Mouse (Mus musculus) spleen, postnatal 0 days (tissue): ENCODE data around the gene Zfp790. TPM values are rescaled to one million over a fixed set of nuclear protein-coding genes. Genes with fewer than 3 reads are reported as not detected.

Source experiments
- microRNA counts: library from miRNA; unstranded; fragments of <30 nt; microRNA quantifications from one replicate; lab custom pipeline; 2015
- polyA plus RNA-seq: library from polyadenylated mRNA; unstranded; fragments of >200 nt; fragmentation: Nextera tagmentation; extraction: Ambion mirVana; gene quantifications from 2 replicates; pipeline ENCODE4 v1.2.1, GENCODE M21; 2015

Gene Zfp790
- polyA plus RNA-seq = 3.5 and 4.7 TPM in 2 replicates

GRCm38 (mm10) chr7:29815910-29816429 is at the start of gene Zfp790:
Gene Zfp790 (plus strand): TSS chr7:29816114.

DNA sequence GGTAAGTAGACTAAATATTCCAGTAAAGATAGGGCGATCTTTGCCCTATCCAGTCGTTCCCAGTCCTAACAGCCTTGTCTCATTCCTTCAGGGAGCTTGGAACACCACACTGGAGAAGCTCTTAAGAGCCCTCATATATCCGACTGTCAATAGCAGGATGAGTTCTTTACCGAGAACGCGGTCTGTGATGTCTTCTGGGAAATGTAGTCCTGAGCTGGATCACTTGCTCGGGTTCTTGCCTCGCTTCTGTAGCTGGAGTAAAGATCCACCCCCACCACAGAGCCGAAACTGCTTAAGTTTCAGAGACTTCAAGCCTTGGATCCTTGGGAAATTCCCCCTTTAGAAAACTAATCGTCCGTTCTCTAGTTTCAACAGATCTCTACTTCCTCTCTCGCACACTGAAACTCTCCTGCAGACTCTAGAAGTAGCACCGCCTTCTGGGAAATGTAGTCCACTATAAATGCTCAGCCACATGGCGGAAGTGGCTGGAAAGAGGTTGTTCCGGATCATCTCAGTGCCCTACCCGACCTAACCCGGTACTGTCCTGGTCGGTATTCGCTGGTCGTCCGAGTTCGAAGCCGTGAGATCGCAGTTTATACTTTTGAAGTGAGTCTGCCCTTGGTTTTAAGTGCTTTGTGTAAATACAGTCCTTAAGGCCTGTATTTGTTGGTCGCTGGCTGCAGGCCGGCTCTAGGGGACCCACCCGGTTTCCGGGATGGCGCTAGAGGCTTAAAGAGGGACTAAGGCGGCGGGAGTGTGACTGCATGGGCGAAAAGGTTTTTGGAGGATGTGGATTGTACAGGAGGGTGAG is 47.6 kb upstream of the Zfp790 start, which contains the start of gene Zfp84:
Gene Zfp84 (plus strand): TSS at position 463 of the 811 bp plus-strand sequence.

GRCm38 (mm10) chr7:29783871-29784551 is 31.9 kb upstream of the Zfp790 start, which contains the start of gene Zfp30:
Gene Zfp30 (plus strand): TSS chr7:29783998.

GRCm38 (mm10) chr7:29853219-29853842 is 37.4 kb downstream of the Zfp790 start, which contains the start of gene Zfp940:
Gene Zfp940 (minus strand): TSS chr7:29853669.

DNA sequence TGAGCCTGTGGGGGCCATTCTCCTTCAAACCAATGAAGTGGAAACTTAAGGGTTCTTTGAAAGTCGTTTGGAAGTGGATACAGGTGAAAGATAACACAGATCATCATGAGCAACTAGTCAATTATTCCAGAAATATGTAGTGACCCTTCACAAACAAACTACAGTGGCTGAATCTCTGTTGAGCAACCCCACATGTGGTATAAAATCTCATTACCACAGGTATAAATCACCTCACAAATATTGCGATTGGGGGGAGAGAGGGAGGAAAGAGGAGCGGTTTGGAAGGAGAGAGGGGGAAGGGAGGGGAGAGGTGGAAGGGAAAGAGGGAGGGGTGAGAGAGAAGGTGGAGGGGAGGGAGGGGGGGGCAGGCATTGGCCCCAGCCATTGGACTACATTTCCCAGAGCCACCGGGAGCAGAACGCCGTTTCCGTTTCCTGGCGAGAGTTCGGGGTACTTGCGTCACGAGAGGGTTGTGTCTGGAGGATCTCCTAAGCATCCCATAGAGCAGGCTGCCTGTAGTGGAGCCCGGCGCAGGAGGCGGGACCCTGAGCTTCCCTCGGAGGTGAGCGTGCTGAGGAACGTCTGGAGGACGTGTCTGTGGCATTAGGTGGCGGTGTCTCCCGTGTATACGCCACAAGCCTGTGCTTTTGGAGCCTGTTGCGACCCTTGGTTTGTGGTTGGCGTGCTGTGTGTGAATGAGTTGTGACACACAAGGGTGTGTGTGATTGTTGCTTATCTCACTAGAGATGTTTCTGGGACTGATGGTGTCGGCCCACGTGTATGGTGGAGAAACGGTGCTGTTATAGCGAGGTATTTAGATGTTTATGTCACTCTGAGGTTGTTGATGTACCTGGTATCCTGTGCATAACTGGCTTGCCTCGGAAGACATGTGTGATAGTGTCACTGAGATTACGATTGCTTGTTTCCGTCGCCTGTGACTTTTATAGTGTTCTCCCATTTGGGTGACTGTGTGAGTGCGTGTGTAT is 43.9 kb downstream of the Zfp790 start, which contains the start of gene Zfp420:
Gene Zfp420 (plus strand): TSS at position 448 of the 986 bp plus-strand sequence.

MicroRNAs within 50 kb of the gene (microRNA counts, 519-probe panel; counts per million panel counts)
- 88.3 counts per million for microRNA mmu-miR-1964 (lab: Ali Mortazavi, UCI)

Other genes starting within 250 kb of the Zfp790 start
- not detected in 2 replicates for gene Catsperg2, start 89.1 kb upstream of the Zfp790 start, polyA plus RNA-seq
- 4.4 and 4.6 TPM in 2 replicates for gene Zfp84, start 47.6 kb upstream of the Zfp790 start, polyA plus RNA-seq
- gene Zfp30, start 32.1 kb upstream of the Zfp790 start, polyA plus RNA-seq = 1.3 and 2.1 TPM in 2 replicates
- 1.3 and 1.4 TPM in 2 replicates for gene Zfp940, start 37.6 kb downstream of the Zfp790 start, polyA plus RNA-seq
- gene Zfp420, start 43.9 kb downstream of the Zfp790 start, polyA plus RNA-seq = 1.7 and 1.9 TPM in 2 replicates
- gene Zfp27, start 90.5 kb downstream of the Zfp790 start, polyA plus RNA-seq = 2.2 and 2.4 TPM in 2 replicates
- gene Zfp383, start 92.1 kb downstream of the Zfp790 start, polyA plus RNA-seq = 1.2 TPM in 2 replicates
- gene Zfp74, start 138.0 kb downstream of the Zfp790 start, polyA plus RNA-seq = 2.9 and 3.1 TPM in 2 replicates
- gene Zfp568, start 167.8 kb downstream of the Zfp790 start, polyA plus RNA-seq = 3.4 and 3.5 TPM in 2 replicates
- 0.64 and 0.75 TPM in 2 replicates for gene Zfp14, start 235.3 kb downstream of the Zfp790 start, polyA plus RNA-seq